In the genomic region with DNA sequence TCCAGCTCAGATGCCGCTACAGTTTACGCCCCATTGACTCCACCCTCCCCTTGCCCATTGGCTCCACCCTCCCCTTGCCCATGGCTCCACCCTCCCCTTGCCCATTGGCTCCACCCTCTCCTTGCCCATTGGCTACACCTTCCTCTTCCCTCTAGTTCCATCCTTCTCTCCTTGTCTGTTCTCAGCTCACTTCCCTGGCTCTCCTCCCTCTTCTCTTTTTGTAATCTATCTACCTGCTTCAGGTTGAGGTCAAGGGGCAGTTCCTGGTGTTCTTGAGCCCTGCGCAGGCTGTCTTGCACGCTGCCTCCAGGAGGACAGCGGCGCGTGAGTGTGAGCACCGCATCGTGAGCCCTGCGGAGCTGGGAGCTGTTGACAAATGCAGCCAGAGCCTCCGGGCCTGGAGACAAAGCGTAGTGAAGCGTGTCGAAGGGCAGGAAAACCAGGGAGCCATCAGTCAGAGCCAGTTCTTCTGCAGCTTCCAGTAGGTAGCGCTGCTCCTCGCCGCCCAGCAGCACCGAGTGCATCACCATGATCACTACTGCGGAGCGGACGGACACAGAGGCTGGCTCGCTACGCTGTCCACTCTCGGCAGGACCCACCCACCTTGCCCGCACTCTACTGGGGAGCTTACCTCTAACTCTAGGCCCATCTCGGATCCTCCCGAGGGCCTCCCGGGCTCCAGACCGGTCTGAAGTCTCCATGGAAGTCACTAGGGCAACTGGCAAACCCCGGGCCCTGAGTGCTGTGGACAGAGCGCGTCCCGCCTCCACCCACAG, we compare ENCODE assay signal across 7 mouse cellular contexts. TPM values are rescaled to one million over a fixed set of nuclear protein-coding genes. Genes with fewer than 3 reads are reported as not detected.
DNase-seq lines count a peak whose midpoint lies in the region.

No protein-coding gene starts in this region.

- peak overlapping the region; percentile 53 for H3K27ac ChIP-seq in midbrain, embryonic 10.5 days (replicated peaks)

- H3K4me3 ChIP-seq in midbrain, embryonic 10.5 days, result peak overlapping the region; percentile 56

- no peaks in the 10 kb centered on the region for H3K9me3 ChIP-seq in midbrain, embryonic 10.5 days (replicated peaks)

- H3K36me3 ChIP-seq in midbrain, embryonic 10.5 days, result no peaks in the 10 kb centered on the region

- whole genome bisulfite sequencing in midbrain, embryonic 10.5 days, result under 1% methylated on average over 33 of the region's 33 CpGs

- intact Hi-C loops in gastrocnemius, postnatal 36 days (cut with DNase I), result loop anchor here (10.0 kb wide), 1 partner anchor 191 kb away; the partner anchor contains the start of gene Aurkb
- intact Hi-C loops in left cerebral cortex, postnatal 4 days (cut with DNase I), result no loop called here

- peaks cover 66% of the 10 kb centered on the region for H3K27me3 ChIP-seq in midbrain, embryonic 10.5 days (ENCODE audit: low read depth, poor library complexity, severe bottlenecking)

- peaks cover 34% of the 10 kb centered on the region for H3K4me1 ChIP-seq in midbrain, embryonic 10.5 days

- DNase-seq in adrenal gland, postnatal 36 days, result peak; percentile 84 to 86
- DNase-seq in embryo, embryonic 11.5 days (ENCODE audit: low read depth, low spot score), result peak; percentile 61
- DNase-seq in gastrocnemius, postnatal 36 days, result peak; percentile 40 to 54
- peak; percentile 73 for DNase-seq in kidney, adult 18-20 months
- DNase-seq in left cerebral cortex, postnatal 4 days, result peak; percentile 83
- peak; percentile 82 for DNase-seq in midbrain, embryonic 10.5 days (ENCODE audit: low spot score)
- DNase-seq in right cerebral cortex, postnatal 4 days, result peak; percentile 67

RNA-seq across cellular contexts. Expression of gene Gucy2e, which starts 1.4 kb away (rescaled TPM):
- not detected for total RNA-seq in adrenal gland, postnatal 36 days (2021)
- not detected for total RNA-seq in gastrocnemius, postnatal 36 days (2021)
- under 1 TPM; 0.52 to 0.87 TPM for total RNA-seq in left cerebral cortex, postnatal 4 days (2021)
- polyA plus RNA-seq in midbrain, embryonic 10.5 days (2016; fragmentation: Nextera tagmentation; extraction: Ambion mirVana), result 0.06 and 0.20 TPM in 2 replicates

RNA-seq across cellular contexts. Expression of gene Alox8, which starts 37.8 kb away (rescaled TPM):
- not detected for total RNA-seq in adrenal gland, postnatal 36 days (2021)
- total RNA-seq in gastrocnemius, postnatal 36 days (2021), result not detected
- total RNA-seq in left cerebral cortex, postnatal 4 days (2021), result 1 to 10 TPM; 1.2 to 2.5 TPM
- polyA plus RNA-seq in midbrain, embryonic 10.5 days (2016; fragmentation: Nextera tagmentation; extraction: Ambion mirVana), result 0.04 and 0.06 TPM in 2 replicates

Comparison
In these comparisons a context has a peak if more than half of its experiments do, and no peak if none do; other contexts are left out.
1. Peak in every context shown above with its lines: DNase-seq, H3K4me3 ChIP-seq and H3K27ac ChIP-seq.